Mouse (Mus musculus): Measurements from ENCODE around the gene Gm47791.

Gm47791 gene

DNA sequence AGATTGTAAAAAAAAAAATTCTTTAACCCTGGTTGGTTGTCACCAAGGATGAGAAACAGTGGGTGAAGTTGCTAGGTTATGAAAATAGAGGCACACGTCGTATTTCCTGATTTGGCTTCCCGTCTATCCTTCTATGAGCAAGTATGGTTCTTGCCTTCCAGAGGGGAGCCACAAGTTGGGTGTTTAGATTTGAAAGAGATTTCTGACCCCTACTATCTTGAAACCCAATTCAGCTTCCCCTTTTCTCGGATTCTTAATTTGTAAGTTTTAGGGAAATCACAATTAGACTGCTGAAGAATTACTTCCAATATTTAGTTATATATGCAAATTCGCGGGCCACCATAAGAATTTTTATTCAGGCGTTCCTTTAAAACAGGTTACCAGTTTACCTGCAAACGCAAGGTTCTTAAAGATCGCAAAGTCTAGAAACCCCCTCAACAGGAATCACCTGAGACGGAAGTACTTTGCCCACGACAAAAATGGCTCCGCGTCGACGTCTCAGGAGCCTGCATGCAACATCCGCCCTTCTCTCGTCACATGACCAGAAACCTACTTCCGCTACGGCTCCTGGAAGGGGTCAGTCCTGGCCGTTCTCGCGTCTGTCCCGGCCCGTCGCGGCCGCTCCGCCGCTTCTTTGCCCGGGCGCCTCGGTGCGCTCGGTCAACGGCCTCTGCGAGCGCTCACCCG is 46.6 kb downstream of the Gm47791 start, which contains the start of gene Mff:
TSS of gene Mff (plus strand) at position 552 of the 687 bp plus-strand sequence.
- peak; percentile 83 for DNase-seq (ENCODE audit: low spot score)
